Mouse (Mus musculus) spleen, adult 2 months (tissue): ENCODE results near the gene Olfr310.

Experiments used
- CTCF ChIP-seq: fragments of 200-500 bp; IDR thresholded peaks from 2 replicates; pipeline ENCODE4 v1.5.1; 2011; ENCODE audit warnings: mild to moderate bottlenecking, inconsistent platforms; ENCODE audit not compliant: insufficient read depth, insufficient read length, insufficient replicate concordance; ENCODE audit errors: extremely low read depth
- POLR2A ChIP-seq: fragments of 200-500 bp; IDR thresholded peaks from 2 replicates; pipeline ENCODE4 v1.6.1; 2011; ENCODE audit warnings: low read depth, low read length, inconsistent platforms

DNA sequence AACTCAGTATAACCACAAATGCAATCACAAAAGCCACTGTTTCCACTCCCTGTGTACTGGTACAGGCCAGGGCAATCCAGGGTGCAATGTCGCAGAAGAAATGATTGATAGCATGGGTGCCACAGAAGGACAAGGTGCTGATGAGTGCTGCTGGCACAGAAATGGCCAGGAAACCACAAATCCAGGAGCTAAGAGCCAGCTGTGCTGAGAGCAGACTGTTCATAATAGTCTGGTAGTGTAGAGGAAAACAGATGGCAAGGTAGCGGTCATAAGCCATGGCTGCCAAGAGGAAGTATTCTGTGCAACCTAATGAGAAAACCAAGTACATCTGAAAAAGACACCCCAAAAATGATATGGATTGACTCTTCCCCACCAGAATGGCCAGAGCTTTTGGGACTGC is 44.4 kb upstream of the Olfr310 start:
- TF ChIP-seq POLR2A (no peak), CTCF (no peak)
